Mouse (Mus musculus): ENCODE data around the gene Zscan25. TPM values are rescaled to one million over a fixed set of nuclear protein-coding genes. Genes with fewer than 3 reads are reported as not detected.
"Not testable (repeated sequence)": the region's sequence is repeated elsewhere in the genome, so short reads cannot be mapped to it uniquely, and the experiment has no call there.

Zscan25 gene
- polyA plus RNA-seq, 1 experiment, result 10.0 TPM

DNA sequence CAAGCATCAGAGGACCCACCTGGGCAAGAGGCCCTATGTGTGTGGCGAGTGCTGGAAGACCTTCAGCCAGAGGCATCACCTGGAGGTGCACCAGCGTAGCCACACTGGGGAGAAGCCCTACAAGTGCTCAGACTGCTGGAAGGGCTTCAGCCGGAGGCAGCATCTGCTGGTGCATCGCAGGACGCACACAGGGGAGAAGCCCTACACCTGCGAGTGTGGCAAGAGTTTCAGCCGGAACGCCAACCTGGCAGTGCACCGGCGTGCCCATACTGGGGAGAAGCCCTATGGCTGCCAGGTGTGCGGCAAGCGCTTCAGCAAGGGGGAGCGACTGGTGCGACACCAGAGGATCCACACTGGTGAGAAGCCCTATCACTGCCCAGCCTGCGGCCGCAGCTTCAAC is 10.4 kb downstream of the Zscan25 start:
- TF ChIP-seq MYOG (IDR thresholded peaks at IDR 0.05; ENCODE audit: control insufficient read depth in 1 of 3, insufficient read depth in 1 of 3, insufficient read length in 2 of 3, low read depth in 2 of 3) (no peak), TCF3 (IDR thresholded peaks at IDR 0.05; ENCODE audit: insufficient read length, low read depth) (no peak), MYOD1 (IDR thresholded peaks at IDR 0.05; ENCODE audit: control insufficient read depth in 1 of 3, insufficient read length in 2 of 3, low read depth in 2 of 3) (no peak), E2F4 (IDR thresholded peaks at IDR 0.05; ENCODE audit: insufficient read depth) (no peak), MAX (IDR thresholded peaks at IDR 0.05; ENCODE audit: low read depth) (no peak), REST (IDR thresholded peaks at IDR 0.05; ENCODE audit: insufficient read depth, insufficient read length) (no peak), SRF (IDR thresholded peaks at IDR 0.05; ENCODE audit: control insufficient read depth, insufficient read length, low read depth) (no peak), POLR2A (IDR thresholded peaks at IDR 0.05; ENCODE audit: insufficient read length, low read depth) (no peak), POLR2AphosphoS2 (IDR thresholded peaks at IDR 0.05; ENCODE audit: insufficient read length, low read depth) (no peak)
- peaks cover 23% of the 10 kb centered on the region for H3K36me3 ChIP-seq (ENCODE audit: control insufficient read depth, insufficient read depth)
- H3K79me2 ChIP-seq (ENCODE audit: control insufficient read depth, insufficient read depth), result no peaks in the 10 kb centered on the region
- no peak overlapping the region for H3K4me3 ChIP-seq
- H3K4me2 ChIP-seq (ENCODE audit: low read depth), result no peak overlapping the region
- H3K27me3 ChIP-seq (ENCODE audit: control insufficient read depth, insufficient read depth, insufficient read length), result no peaks in the 10 kb centered on the region
- no peak overlapping the region for H3ac ChIP-seq (ENCODE audit: control insufficient read depth, insufficient read length)

DNA sequence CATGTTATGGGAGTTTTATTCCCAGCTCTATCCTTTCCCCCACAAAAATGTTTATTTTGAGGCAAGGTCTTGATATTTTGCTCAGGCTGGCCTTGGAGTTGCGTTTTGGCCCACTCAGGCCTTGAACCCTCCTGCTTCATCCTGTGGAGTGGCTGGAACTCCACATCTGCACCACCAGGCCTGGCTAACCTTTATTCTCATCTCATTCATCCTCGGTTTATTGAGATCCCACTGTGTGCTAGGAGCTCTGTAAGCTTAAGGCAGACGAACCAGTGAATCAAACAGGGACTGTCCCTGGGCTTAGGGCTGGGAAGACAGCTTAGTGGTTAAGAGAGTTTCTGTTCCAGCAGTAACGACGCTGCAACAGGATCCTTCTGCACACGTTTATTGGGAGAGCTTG is 12.1 kb downstream of the Zscan25 start:
- H3K27me3 ChIP-seq (ENCODE audit: control insufficient read depth, insufficient read depth, insufficient read length), result no peaks in the 10 kb centered on the region
- H3K4me3 ChIP-seq, result no peak overlapping the region
- no peaks in the 10 kb centered on the region for H3K79me2 ChIP-seq (ENCODE audit: control insufficient read depth, insufficient read depth)
- no peak overlapping the region for H3K4me2 ChIP-seq (ENCODE audit: low read depth)
- no peak overlapping the region for H3ac ChIP-seq (ENCODE audit: control insufficient read depth, insufficient read length)
- H3K36me3 ChIP-seq (ENCODE audit: control insufficient read depth, insufficient read depth), result peaks cover 22% of the 10 kb centered on the region
- TF ChIP-seq TCF12 (IDR thresholded peaks at IDR 0.05; ENCODE audit: insufficient read depth, poor library complexity, severe bottlenecking) (no peak), CEBPB (IDR thresholded peaks at IDR 0.05; ENCODE audit: insufficient read depth, poor library complexity, severe bottlenecking) (no peak), USF1 (IDR thresholded peaks at IDR 0.05; ENCODE audit: low read depth) (no peak), MAX (IDR thresholded peaks at IDR 0.05; ENCODE audit: low read depth) (no peak), MYOD1 (IDR thresholded peaks at IDR 0.05; ENCODE audit: control insufficient read depth in 1 of 3, insufficient read length in 2 of 3, low read depth in 2 of 3) (no peak), POLR2A (IDR thresholded peaks at IDR 0.05; ENCODE audit: insufficient read length, low read depth) (no peak), MYOG (IDR thresholded peaks at IDR 0.05; ENCODE audit: control insufficient read depth in 1 of 3, insufficient read depth in 1 of 3, insufficient read length in 2 of 3, low read depth in 2 of 3) (no peak)

DNA sequence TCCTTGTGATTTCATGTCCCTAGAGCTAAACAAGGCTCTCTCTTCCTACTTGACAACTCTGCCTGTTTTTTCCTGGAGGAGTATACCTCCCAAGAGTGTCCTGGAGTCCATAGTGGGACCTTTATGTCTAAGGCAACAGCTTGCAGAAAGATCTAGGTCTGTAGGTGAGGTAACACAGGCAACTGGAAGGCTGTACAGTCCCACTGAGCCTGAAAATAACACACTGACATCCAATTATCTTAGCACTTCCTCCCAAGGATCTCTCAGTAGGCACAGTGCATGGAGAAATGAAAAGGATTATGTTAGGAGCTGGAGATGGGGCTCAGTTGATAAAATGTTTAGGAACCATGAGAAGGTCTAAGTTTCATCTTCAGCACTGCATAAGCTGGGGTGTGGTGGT is 20.2 kb downstream of the Zscan25 start:
- no peak for TF ChIP-seq SRF (IDR thresholded peaks at IDR 0.05; ENCODE audit: control insufficient read depth, insufficient read length, low read depth)
- no peak for TF ChIP-seq USF1 (IDR thresholded peaks at IDR 0.05; ENCODE audit: low read depth)
- no peak for TF ChIP-seq CEBPB (IDR thresholded peaks at IDR 0.05; ENCODE audit: insufficient read depth, poor library complexity, severe bottlenecking)
- no peak for TF ChIP-seq MYOD1 (IDR thresholded peaks at IDR 0.05; ENCODE audit: control insufficient read depth in 1 of 3, insufficient read length in 2 of 3, low read depth in 2 of 3)
- Histone ChIP-seq H3K36me3 (ENCODE audit: control insufficient read depth, insufficient read depth) (no peaks in the 10 kb centered on the region), H3ac (ENCODE audit: control insufficient read depth, insufficient read length) (no peak overlapping the region), H3K79me2 (ENCODE audit: control insufficient read depth, insufficient read depth) (no peaks in the 10 kb centered on the region), H3K27me3 (ENCODE audit: control insufficient read depth, insufficient read depth, insufficient read length) (no peaks in the 10 kb centered on the region), H3K4me2 (ENCODE audit: low read depth) (no peak overlapping the region), H3K4me3 (no peak overlapping the region)

DNA sequence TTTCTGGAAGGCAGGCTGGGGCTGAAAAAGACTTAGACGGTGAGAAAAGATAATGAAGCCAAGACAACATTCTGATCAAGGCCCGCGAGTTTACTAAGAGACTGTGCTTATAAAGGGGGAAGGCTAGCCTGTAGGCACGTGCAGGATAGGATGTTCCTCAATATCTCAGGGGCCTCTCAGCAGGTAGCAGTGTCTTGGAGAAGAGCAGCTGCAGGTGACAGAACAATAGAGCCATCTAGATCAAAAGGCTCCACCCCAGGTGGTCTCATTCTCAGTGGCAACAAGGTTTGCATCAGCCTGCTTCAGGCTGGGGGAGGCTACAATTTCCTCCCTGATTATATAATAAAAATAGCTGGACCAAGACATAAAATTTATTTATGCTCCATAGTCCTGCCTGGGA is 21.5 kb downstream of the Zscan25 start:
- not testable (repeated sequence) for H3K4me3 ChIP-seq; H3K36me3 ChIP-seq (ENCODE audit: control insufficient read depth, insufficient read depth); H3ac ChIP-seq (ENCODE audit: control insufficient read depth, insufficient read length); H3K79me2 ChIP-seq (ENCODE audit: control insufficient read depth, insufficient read depth); H3K4me2 ChIP-seq (ENCODE audit: low read depth); H3K27me3 ChIP-seq (ENCODE audit: control insufficient read depth, insufficient read depth, insufficient read length)

DNA sequence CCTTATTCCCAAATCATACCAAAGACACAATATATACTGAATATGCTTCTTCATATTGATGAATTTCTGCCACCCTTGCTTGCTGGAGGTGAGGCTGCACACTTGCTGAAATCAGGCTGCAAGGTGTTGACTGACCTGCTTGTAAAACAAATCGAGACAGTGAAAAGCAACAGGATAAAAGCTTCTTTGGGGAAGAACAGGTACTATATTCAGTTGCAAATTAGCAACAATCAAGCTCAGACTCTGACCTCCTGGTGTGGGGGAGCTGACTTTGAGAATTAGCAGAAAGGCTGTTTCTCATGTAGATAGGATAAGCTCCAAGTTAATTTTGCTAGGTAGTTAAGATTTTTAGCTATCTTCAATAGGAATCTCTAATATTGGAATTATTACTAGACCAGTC is 22.1 kb downstream of the Zscan25 start:
- H3K27me3 ChIP-seq (ENCODE audit: control insufficient read depth, insufficient read depth, insufficient read length), result no peaks in the 10 kb centered on the region
- no peak overlapping the region for H3K4me2 ChIP-seq (ENCODE audit: low read depth)

GRCm38 (mm10) chr5:145306953-145307352 is 26.7 kb downstream of the Zscan25 start:
- H3K4me2 ChIP-seq (ENCODE audit: low read depth); H3K27me3 ChIP-seq (ENCODE audit: control insufficient read depth, insufficient read depth, insufficient read length); H3K36me3 ChIP-seq (ENCODE audit: control insufficient read depth, insufficient read depth); H3K4me3 ChIP-seq; H3ac ChIP-seq (ENCODE audit: control insufficient read depth, insufficient read length); H3K79me2 ChIP-seq (ENCODE audit: control insufficient read depth, insufficient read depth): not testable (repeated sequence)

More for the DNA sequence above, 22.1 kb downstream of the Zscan25 start:
- no peaks in the 10 kb centered on the region for H3K36me3 ChIP-seq (ENCODE audit: control insufficient read depth, insufficient read depth)
- H3ac ChIP-seq (ENCODE audit: control insufficient read depth, insufficient read length), result no peak overlapping the region
- H3K79me2 ChIP-seq (ENCODE audit: control insufficient read depth, insufficient read depth), result no peaks in the 10 kb centered on the region
- TF ChIP-seq MYOG (IDR thresholded peaks at IDR 0.05; ENCODE audit: control insufficient read depth in 1 of 3, insufficient read depth in 1 of 3, insufficient read length in 2 of 3, low read depth in 2 of 3) (no peak), SRF (IDR thresholded peaks at IDR 0.05; ENCODE audit: control insufficient read depth, insufficient read length, low read depth) (no peak), MAX (IDR thresholded peaks at IDR 0.05; ENCODE audit: low read depth) (no peak), POLR2A (IDR thresholded peaks at IDR 0.05; ENCODE audit: insufficient read length, low read depth) (no peak), TCF12 (IDR thresholded peaks at IDR 0.05; ENCODE audit: insufficient read depth, poor library complexity, severe bottlenecking) (no peak), REST (IDR thresholded peaks at IDR 0.05; ENCODE audit: insufficient read depth, insufficient read length) (no peak), USF1 (IDR thresholded peaks at IDR 0.05; ENCODE audit: low read depth) (no peak), POLR2AphosphoS2 (IDR thresholded peaks at IDR 0.05; ENCODE audit: insufficient read length, low read depth) (no peak), CEBPB (IDR thresholded peaks at IDR 0.05; ENCODE audit: insufficient read depth, poor library complexity, severe bottlenecking) (no peak), MYOD1 (IDR thresholded peaks at IDR 0.05; ENCODE audit: control insufficient read depth in 1 of 3, insufficient read length in 2 of 3, low read depth in 2 of 3) (no peak), TCF3 (IDR thresholded peaks at IDR 0.05; ENCODE audit: insufficient read length, low read depth) (no peak)
- H3K4me3 ChIP-seq, result no peak overlapping the region

- H3K4me2 ChIP-seq (ENCODE audit: low read depth); H3K79me2 ChIP-seq (ENCODE audit: control insufficient read depth, insufficient read depth): not testable (repeated sequence)
Observed at GRCm38 (mm10) chr5:145307811-145308210, 27.5 kb downstream of the Zscan25 start.

More at GRCm38 (mm10) chr5:145307811-145308210, 27.5 kb downstream of the Zscan25 start:
- not testable (repeated sequence) for H3K27me3 ChIP-seq (ENCODE audit: control insufficient read depth, insufficient read depth, insufficient read length); H3K36me3 ChIP-seq (ENCODE audit: control insufficient read depth, insufficient read depth); H3K4me3 ChIP-seq; H3ac ChIP-seq (ENCODE audit: control insufficient read depth, insufficient read length)
